Mouse (Mus musculus): ENCODE results near the gene Cr2.
"Not testable (repeated sequence)": the region's sequence is repeated elsewhere in the genome, so short reads cannot be mapped to it uniquely, and the experiment has no call there.

The Cr2 gene

GRCm38 (mm10) chr1:195175980-195176931, at the start of gene Cr2:
Gene Cr2 (minus strand): TSS chr1:195176716.
- peak; percentile 49 for DNase-seq (ENCODE audit: low read depth)

- DNase-seq (ENCODE audit: low read depth): no peak
Measured at GRCm38 (mm10) chr1:195221781-195222180, 45.3 kb upstream of the Cr2 start.

GRCm38 (mm10) chr1:195212851-195213250, 36.3 kb upstream of the Cr2 start:
- not testable (repeated sequence) for DNase-seq (ENCODE audit: low read depth)

- DNase-seq (ENCODE audit: low read depth): no peak
Measured at GRCm38 (mm10) chr1:195184746-195185145, 8.2 kb upstream of the Cr2 start.

- DNase-seq (ENCODE audit: low read depth): no peak
Measured at GRCm38 (mm10) chr1:195164996-195165755, 11.3 kb downstream of the Cr2 start.

GRCm38 (mm10) chr1:195132070-195132469, 44.4 kb downstream of the Cr2 start:
- DNase-seq (ENCODE audit: low read depth): no peak

- DNase-seq (ENCODE audit: low read depth): no peak
Measured at GRCm38 (mm10) chr1:195131675-195132015, 44.9 kb downstream of the Cr2 start.

- DNase-seq (ENCODE audit: low read depth): peak; percentile 91
Measured at GRCm38 (mm10) chr1:195130953-195131674, 45.4 kb downstream of the Cr2 start, which contains the start of gene Cr1l. Gene Cr1l (minus strand): TSS chr1:195131586.

GRCm38 (mm10) chr1:195130479-195130878, 46.0 kb downstream of the Cr2 start:
- no peak for DNase-seq (ENCODE audit: low read depth)

- DNase-seq (ENCODE audit: low read depth): no peak
Measured at GRCm38 (mm10) chr1:195129867-195130266, 46.6 kb downstream of the Cr2 start.

- no peak for DNase-seq (ENCODE audit: low read depth)
Measured at GRCm38 (mm10) chr1:195114414-195114813, 62.1 kb downstream of the Cr2 start.

- no peak for DNase-seq (ENCODE audit: low read depth)
Measured at GRCm38 (mm10) chr1:195113621-195114020, 62.9 kb downstream of the Cr2 start.

GRCm38 (mm10) chr1:195100693-195101092, 75.8 kb downstream of the Cr2 start:
- no peak for DNase-seq (ENCODE audit: low read depth)

- no peak for DNase-seq (ENCODE audit: low read depth)
Measured at GRCm38 (mm10) chr1:195098004-195098403, 78.5 kb downstream of the Cr2 start.

GRCm38 (mm10) chr1:195092220-195092720, 84.2 kb downstream of the Cr2 start, which contains the start of gene Cd46:
Gene Cd46 (minus strand): TSS chr1:195092249.
- peak; percentile 81 for DNase-seq (ENCODE audit: low read depth)

GRCm38 (mm10) chr1:195091699-195092219, 84.8 kb downstream of the Cr2 start:
- DNase-seq (ENCODE audit: low read depth): no peak
